Mouse (Mus musculus): ENCODE measurements around the gene Plac1. TPM values are rescaled to one million over a fixed set of nuclear protein-coding genes. Genes with fewer than 3 reads are reported as not detected.

The Plac1 gene
- polyA plus RNA-seq, 1 experiment from 2014 or later = not detected

DNA sequence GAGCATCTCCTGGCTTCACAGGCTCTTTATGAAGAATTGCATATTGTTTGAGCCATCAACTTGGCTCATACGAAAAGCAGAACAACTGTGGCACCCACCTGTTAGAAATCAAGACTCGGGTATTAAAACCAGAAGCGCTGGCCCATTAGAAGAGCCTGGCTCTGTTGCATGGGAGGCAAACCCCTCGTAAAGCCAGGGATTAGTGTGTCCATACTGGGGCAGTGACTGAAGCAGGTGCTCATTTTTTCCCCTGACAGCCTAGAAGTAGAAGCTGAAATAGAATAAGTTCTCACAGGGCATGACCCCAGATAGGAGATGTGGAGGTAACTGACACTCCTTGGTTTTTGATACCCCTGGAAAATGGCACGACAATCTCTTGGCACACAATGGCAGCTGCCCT lies 154.4 kb downstream of the Plac1 start:
- no peak for ATAC-seq (ENCODE audit: low read depth)
- no peak overlapping the region for H3K4me3 ChIP-seq (ENCODE audit: low read depth, low read length)
- H3K27me3 ChIP-seq (ENCODE audit: control insufficient read depth, insufficient read depth, low read length) = no peaks in the 10 kb centered on the region
- H3K4me2 ChIP-seq (ENCODE audit: low read depth, low read length) = no peak overlapping the region
- H3K9ac ChIP-seq (replicated peaks; ENCODE audit: low read depth, low read length) = no peak overlapping the region
- H3K4me1 ChIP-seq (ENCODE audit: control insufficient read depth, insufficient read depth, low read length) = no peaks in the 10 kb centered on the region
- H3K36me3 ChIP-seq (ENCODE audit: control insufficient read depth, insufficient read depth, low read length) = no peaks in the 10 kb centered on the region
- no peak overlapping the region for H3K27ac ChIP-seq (ENCODE audit: low read depth, low read length)
- H3K9me3 ChIP-seq (ENCODE audit: control insufficient read depth, low read length) = no peaks in the 10 kb centered on the region
- WGBS = 88% methylated on average over 5 of the region's 5 CpGs

DNA sequence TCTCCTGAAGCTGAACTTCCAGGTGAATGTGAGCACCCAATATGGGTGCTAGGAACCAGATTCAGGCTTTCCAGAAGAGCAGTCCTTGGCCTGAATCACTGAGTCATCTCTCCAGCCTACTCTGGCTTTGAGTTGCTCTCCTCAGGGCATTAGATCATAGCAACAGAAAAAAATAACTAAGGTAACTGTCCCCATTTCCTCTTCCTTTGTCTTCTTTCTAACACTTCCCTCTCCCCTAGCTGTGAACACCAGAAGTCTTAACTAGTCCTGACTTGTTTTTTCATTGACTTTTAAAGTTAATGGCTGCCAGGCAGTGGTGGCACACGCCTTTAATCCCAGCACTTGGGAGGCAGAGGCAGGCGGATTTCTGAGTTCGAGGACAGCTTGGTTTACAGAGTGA lies 175.5 kb downstream of the Plac1 start:
- Histone ChIP-seq H3K9ac (replicated peaks; ENCODE audit: low read depth, low read length) (no peak overlapping the region), H3K27ac (ENCODE audit: low read depth, low read length) (no peak overlapping the region), H3K27me3 (ENCODE audit: control insufficient read depth, insufficient read depth, low read length) (no peaks in the 10 kb centered on the region), H3K4me3 (ENCODE audit: low read depth, low read length) (no peak overlapping the region), H3K36me3 (ENCODE audit: control insufficient read depth, insufficient read depth, low read length) (no peaks in the 10 kb centered on the region), H3K4me2 (ENCODE audit: low read depth, low read length) (no peak overlapping the region), H3K4me1 (ENCODE audit: control insufficient read depth, insufficient read depth, low read length) (no peaks in the 10 kb centered on the region), H3K9me3 (ENCODE audit: control insufficient read depth, low read length) (no peaks in the 10 kb centered on the region)
- 91% methylated on average over 3 of the region's 3 CpGs for WGBS
- no peak for ATAC-seq (ENCODE audit: low read depth)

DNA sequence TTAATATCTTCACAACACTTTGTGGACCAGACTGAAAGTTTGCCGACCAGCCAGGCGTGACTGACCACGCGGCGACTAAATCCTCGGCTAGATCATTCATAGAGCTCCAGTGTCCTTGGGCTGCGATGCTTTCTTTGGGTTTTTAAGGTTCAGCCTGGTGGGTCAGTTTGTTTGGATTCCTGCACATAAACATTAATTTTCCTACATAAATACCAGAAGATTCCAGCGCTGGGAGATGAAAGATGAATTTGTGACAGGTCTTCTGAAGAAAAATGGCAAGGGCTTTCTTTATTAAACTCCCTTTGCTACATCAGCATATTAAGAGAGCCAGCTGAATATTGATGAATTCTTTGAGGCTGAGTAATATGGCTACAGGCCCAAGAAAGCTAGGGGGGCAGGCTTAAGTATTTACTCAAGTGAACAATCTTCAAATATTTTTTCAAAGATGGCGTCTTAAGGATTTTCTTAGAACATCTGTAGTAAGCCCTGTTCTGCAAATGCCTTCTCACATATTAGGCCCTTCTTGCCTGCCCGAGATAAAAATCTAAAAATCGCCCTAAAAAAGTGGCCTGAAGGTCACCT lies 180.4 kb downstream of the Plac1 start:
- Histone ChIP-seq H3K27me3 (ENCODE audit: control insufficient read depth, insufficient read depth, low read length) (no peaks in the 10 kb centered on the region; the same call in 1 of the 2 replicates), H3K4me1 (ENCODE audit: control insufficient read depth, insufficient read depth, low read length) (no peaks in the 10 kb centered on the region), H3K4me2 (ENCODE audit: low read depth, low read length) (no peak overlapping the region), H3K36me3 (ENCODE audit: control insufficient read depth, insufficient read depth, low read length) (no peaks in the 10 kb centered on the region), H3K27ac (ENCODE audit: low read depth, low read length) (no peak overlapping the region), H3K4me3 (ENCODE audit: low read depth, low read length) (no peak overlapping the region), H3K9ac (replicated peaks; ENCODE audit: low read depth, low read length) (no peak overlapping the region), H3K9me3 (ENCODE audit: control insufficient read depth, low read length) (no peaks in the 10 kb centered on the region)
- 37% methylated on average over 11 of the region's 11 CpGs for WGBS
- no peak for ATAC-seq (ENCODE audit: low read depth)

DNA sequence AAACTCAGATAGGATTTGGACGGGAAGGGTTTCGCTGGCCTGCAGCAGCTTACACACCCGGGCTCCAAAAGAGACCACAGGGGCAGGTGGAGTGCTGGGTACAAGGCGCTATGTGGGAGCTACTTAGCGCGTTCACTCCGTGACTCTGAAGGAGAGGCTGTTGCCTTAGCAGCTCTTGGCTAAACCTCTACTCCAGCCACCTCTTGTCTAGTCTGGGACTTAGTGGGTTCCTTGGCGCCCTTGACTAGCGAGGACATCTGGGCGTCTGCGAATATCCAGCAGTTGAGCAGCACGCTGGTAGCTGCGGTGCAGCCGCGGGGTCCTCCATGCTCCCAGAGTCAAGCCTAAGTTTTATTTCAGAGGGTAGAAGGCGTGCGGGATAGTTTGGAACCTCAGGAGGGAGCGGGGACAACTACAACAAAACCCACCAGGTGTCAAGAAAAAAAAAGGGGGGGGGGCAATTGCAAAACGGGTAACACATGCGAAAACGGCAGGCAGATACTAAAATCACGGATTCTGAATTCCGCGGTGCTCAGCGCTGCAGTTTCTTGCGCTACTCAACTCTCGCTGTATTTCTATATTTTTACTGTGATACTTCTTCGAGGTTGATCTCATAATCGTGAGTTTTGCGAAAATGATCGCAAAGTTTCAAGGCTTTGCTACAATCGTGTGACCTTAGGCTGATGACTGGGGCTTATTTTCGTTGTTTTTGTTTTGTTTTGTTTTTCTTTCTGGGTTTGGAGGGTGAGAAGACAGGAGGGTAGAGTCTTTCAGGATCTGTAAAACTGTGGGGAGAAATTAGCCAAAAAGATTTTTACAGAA lies 181.2 kb downstream of the Plac1 start:
- Histone ChIP-seq H3K4me3 (ENCODE audit: low read depth, low read length) (peak overlapping the region; percentile 4; the same call in 1 of the 2 replicates), H3K36me3 (ENCODE audit: control insufficient read depth, insufficient read depth, low read length) (no peaks in the 10 kb centered on the region), H3K4me1 (ENCODE audit: control insufficient read depth, insufficient read depth, low read length) (no peaks in the 10 kb centered on the region), H3K9me3 (ENCODE audit: control insufficient read depth, low read length) (no peaks in the 10 kb centered on the region), H3K27ac (ENCODE audit: low read depth, low read length) (no peak overlapping the region), H3K4me2 (ENCODE audit: low read depth, low read length) (peak overlapping the region; percentile 26; the same call in 1 of the 2 replicates), H3K27me3 (ENCODE audit: control insufficient read depth, insufficient read depth, low read length) (no peaks in the 10 kb centered on the region; the same call in 1 of the 2 replicates), H3K9ac (replicated peaks; ENCODE audit: low read depth, low read length) (no peak overlapping the region)
- WGBS = 17% methylated on average over 33 of the region's 33 CpGs
- ATAC-seq (ENCODE audit: low read depth) = no peak

DNA sequence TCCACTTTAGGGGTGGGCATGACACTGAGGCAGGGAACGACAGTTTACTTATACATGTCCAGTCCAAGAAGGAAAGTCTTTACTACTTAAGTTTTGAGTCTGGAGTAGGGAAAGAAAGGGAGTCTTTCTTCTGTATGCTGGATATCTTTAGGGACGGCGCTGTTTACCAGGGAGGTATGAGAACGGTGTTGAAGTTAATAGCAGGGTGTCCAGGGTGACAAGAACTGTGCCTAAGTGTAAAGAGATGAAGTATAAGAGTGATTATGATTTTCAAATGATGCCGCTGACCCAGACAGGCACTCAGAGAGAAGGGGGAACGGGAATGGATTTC lies 182.2 kb downstream of the Plac1 start:
- no peaks in the 10 kb centered on the region; the same call in 1 of the 2 replicates for H3K27me3 ChIP-seq (ENCODE audit: control insufficient read depth, insufficient read depth, low read length)
- H3K9me3 ChIP-seq (ENCODE audit: control insufficient read depth, low read length) = no peaks in the 10 kb centered on the region
- H3K4me3 ChIP-seq (ENCODE audit: low read depth, low read length) = no peak overlapping the region; the same call in 1 of the 2 replicates
- H3K4me1 ChIP-seq (ENCODE audit: control insufficient read depth, insufficient read depth, low read length) = no peaks in the 10 kb centered on the region
- 28% methylated on average over 6 of the region's 6 CpGs for WGBS
- H3K27ac ChIP-seq (ENCODE audit: low read depth, low read length) = no peak overlapping the region
- H3K36me3 ChIP-seq (ENCODE audit: control insufficient read depth, insufficient read depth, low read length) = no peaks in the 10 kb centered on the region
- no peak for ATAC-seq (ENCODE audit: low read depth)
- H3K9ac ChIP-seq (replicated peaks; ENCODE audit: low read depth, low read length) = no peak overlapping the region
- H3K4me2 ChIP-seq (ENCODE audit: low read depth, low read length) = peak overlapping the region; percentile 42; the same call in 1 of the 2 replicates

GRCm38 (mm10) chrX:53057054-53057759 lies 182.7 kb downstream of the Plac1 start:
- Histone ChIP-seq H3K4me1 (ENCODE audit: control insufficient read depth, insufficient read depth, low read length) (no peaks in the 10 kb centered on the region), H3K36me3 (ENCODE audit: control insufficient read depth, insufficient read depth, low read length) (no peaks in the 10 kb centered on the region), H3K4me2 (ENCODE audit: low read depth, low read length) (peak overlapping the region; percentile 42), H3K9me3 (ENCODE audit: control insufficient read depth, low read length) (no peaks in the 10 kb centered on the region), H3K4me3 (ENCODE audit: low read depth, low read length) (peak overlapping the region; percentile 34), H3K27ac (ENCODE audit: low read depth, low read length) (no peak overlapping the region), H3K9ac (replicated peaks; ENCODE audit: low read depth, low read length) (peak overlapping the region; percentile 8), H3K27me3 (ENCODE audit: control insufficient read depth, insufficient read depth, low read length) (no peaks in the 10 kb centered on the region; the same call in 1 of the 2 replicates)
- WGBS = 16% methylated on average over 31 of the region's 42 CpGs
- peak; percentile 86 for ATAC-seq (ENCODE audit: low read depth)

GRCm38 (mm10) chrX:53056627-53057026 lies 183.3 kb downstream of the Plac1 start:
- H3K27ac ChIP-seq (ENCODE audit: low read depth, low read length) = no peak overlapping the region
- WGBS = 24% methylated on average over 30 of the region's 33 CpGs
- peak overlapping the region; percentile 42 for H3K4me2 ChIP-seq (ENCODE audit: low read depth, low read length)
- H3K4me1 ChIP-seq (ENCODE audit: control insufficient read depth, insufficient read depth, low read length) = no peaks in the 10 kb centered on the region
- H3K4me3 ChIP-seq (ENCODE audit: low read depth, low read length) = peak overlapping the region; percentile 34
- no peaks in the 10 kb centered on the region for H3K9me3 ChIP-seq (ENCODE audit: control insufficient read depth, low read length)
- H3K36me3 ChIP-seq (ENCODE audit: control insufficient read depth, insufficient read depth, low read length) = no peaks in the 10 kb centered on the region
- no peaks in the 10 kb centered on the region; the same call in 1 of the 2 replicates for H3K27me3 ChIP-seq (ENCODE audit: control insufficient read depth, insufficient read depth, low read length)
- no peak; the same call in 1 of the 2 replicates for ATAC-seq (ENCODE audit: low read depth)
- peak overlapping the region; percentile 8; the same call in 1 of the 2 replicates for H3K9ac ChIP-seq (replicated peaks; ENCODE audit: low read depth, low read length)

DNA sequence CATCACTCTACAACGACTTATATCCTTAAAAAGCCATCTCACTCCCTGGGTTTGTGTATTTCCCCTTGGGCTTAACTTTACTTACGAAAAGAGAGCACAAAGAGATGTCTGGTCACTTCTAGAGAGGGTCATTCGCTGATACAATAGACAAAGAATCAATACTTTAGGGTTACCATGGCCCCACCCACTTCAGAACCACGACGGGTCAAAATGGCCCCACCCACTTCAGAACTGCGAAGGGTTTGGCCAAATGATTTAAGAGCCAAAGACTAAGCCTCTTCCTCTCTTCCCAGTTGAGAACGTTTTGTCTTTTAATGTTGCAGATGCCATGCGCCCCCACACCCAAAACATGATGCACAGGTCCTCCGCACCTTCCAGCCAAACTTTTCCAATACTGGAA lies 184.1 kb downstream of the Plac1 start:
- H3K27ac ChIP-seq (ENCODE audit: low read depth, low read length) = no peak overlapping the region
- no peaks in the 10 kb centered on the region for H3K4me1 ChIP-seq (ENCODE audit: control insufficient read depth, insufficient read depth, low read length)
- WGBS = 11% methylated on average over 9 of the region's 9 CpGs
- H3K36me3 ChIP-seq (ENCODE audit: control insufficient read depth, insufficient read depth, low read length) = no peaks in the 10 kb centered on the region
- ATAC-seq (ENCODE audit: low read depth) = no peak
- peak overlapping the region; percentile 42; the same call in 1 of the 2 replicates for H3K4me2 ChIP-seq (ENCODE audit: low read depth, low read length)
- no peaks in the 10 kb centered on the region; the same call in 1 of the 2 replicates for H3K27me3 ChIP-seq (ENCODE audit: control insufficient read depth, insufficient read depth, low read length)
- H3K4me3 ChIP-seq (ENCODE audit: low read depth, low read length) = peak overlapping the region; percentile 34; the same call in 1 of the 2 replicates
- H3K9ac ChIP-seq (replicated peaks; ENCODE audit: low read depth, low read length) = no peak overlapping the region
- no peaks in the 10 kb centered on the region for H3K9me3 ChIP-seq (ENCODE audit: control insufficient read depth, low read length)
